Mouse (Mus musculus) limb, embryonic 11.5 days (tissue): ENCODE results near the gene Ubald2. TPM values are rescaled to one million over a fixed set of nuclear protein-coding genes. Genes with fewer than 3 reads are reported as not detected.

Source experiments
- polyA plus RNA-seq: library from polyadenylated mRNA; unstranded; fragments of >200 nt; fragmentation: Nextera tagmentation; extraction: Ambion mirVana; gene quantifications from 2 replicates; pipeline ENCODE4 v1.2.1, GENCODE M21; 2014

Gene Ubald2
- polyA plus RNA-seq, 1 experiment from 2014 or later = 85.4 TPM

Other genes starting within 250 kb of the Ubald2 start
- 56.7 and 62.5 TPM in 2 replicates for gene Ten1, start 235.2 kb upstream of the Ubald2 start, polyA plus RNA-seq
- 19.1 and 19.4 TPM in 2 replicates for gene Acox1, start 235.0 kb upstream of the Ubald2 start, polyA plus RNA-seq
- gene Evpl, start 196.0 kb upstream of the Ubald2 start, polyA plus RNA-seq = 1.1 and 1.2 TPM in 2 replicates
- gene Srp68, start 159.9 kb upstream of the Ubald2 start, polyA plus RNA-seq = 88.2 and 96.9 TPM in 2 replicates
- gene Galr2, start 153.2 kb upstream of the Ubald2 start, polyA plus RNA-seq = 0.12 and 0.17 TPM in 2 replicates
- 69.4 and 69.5 TPM in 2 replicates for gene Exoc7, start 126.9 kb upstream of the Ubald2 start, polyA plus RNA-seq
- gene Foxj1, start 98.7 kb upstream of the Ubald2 start, polyA plus RNA-seq = 0.09 and 0.20 TPM in 2 replicates
- gene Rnf157, start 21.1 kb upstream of the Ubald2 start, polyA plus RNA-seq = 20.8 and 23.2 TPM in 2 replicates
- gene Qrich2, start 32.1 kb downstream of the Ubald2 start, polyA plus RNA-seq = 0.20 and 0.37 TPM in 2 replicates
- 183 and 193 TPM in 2 replicates for gene Prpsap1, start 60.1 kb downstream of the Ubald2 start, polyA plus RNA-seq
- 1.3 and 1.9 TPM in 2 replicates for gene Sphk1, start 96.8 kb downstream of the Ubald2 start, polyA plus RNA-seq
- 19.4 and 24.1 TPM in 2 replicates for gene Ube2o, start 147.4 kb downstream of the Ubald2 start, polyA plus RNA-seq
- 0.28 TPM in 1 of 2 replicates, not detected in the other for gene Aanat, start 152.3 kb downstream of the Ubald2 start, polyA plus RNA-seq
- gene Rhbdf2, start 192.9 kb downstream of the Ubald2 start, polyA plus RNA-seq = 3.1 and 3.9 TPM in 2 replicates
- 0.95 and 0.97 TPM in 2 replicates for gene Prcd, start 219.4 kb downstream of the Ubald2 start, polyA plus RNA-seq
- 2.3 and 2.8 TPM in 2 replicates for gene Cygb, start 220.2 kb downstream of the Ubald2 start, polyA plus RNA-seq